Mouse (Mus musculus) cerebellum, postnatal 10 days (tissue): ENCODE measurements at regions not wholly inside any gene's neighbourhood (a gene's known extent, or its start where the extent isn't known, plus 50 kb on each side); places are given as distances from the start of the nearest gene placed in this dataset.

Experiments
- DNase-seq, 2 experiments: peaks; one replicate each; pipeline ENCODE4 v3.0.0; 2021; ENCODE audit warnings: mixed read lengths in 2 of 2

DNA sequence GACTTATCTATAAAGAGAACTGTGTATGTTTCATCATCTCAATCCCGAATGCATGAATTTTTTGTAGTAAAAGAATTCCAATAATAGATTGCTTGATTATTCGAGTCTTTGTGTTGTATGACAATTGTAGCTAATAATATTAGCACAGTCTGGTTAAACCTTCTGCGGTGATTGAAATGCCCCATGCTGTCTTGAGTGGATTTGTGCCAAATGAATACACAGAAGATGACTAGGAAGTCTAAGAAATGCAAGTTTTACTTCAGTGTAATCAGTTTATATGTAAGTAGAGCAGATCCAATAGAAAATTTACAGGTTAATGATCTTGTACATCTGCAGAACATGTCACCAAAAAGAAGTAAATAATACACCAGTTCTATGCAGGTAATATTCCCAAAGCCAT is 1657.6 kb upstream of the Tmeff2 start:
- DNase-seq = peak; percentile 66 to 79
